ENCODE assay signal across 21 mouse cellular contexts in genomic region chr5:117457121-117457520, GRCm38 (mm10). TPM values are rescaled to one million over a fixed set of nuclear protein-coding genes. Genes with fewer than 3 reads are reported as not detected.
DNase-seq lines count a peak whose midpoint lies in the region; ATAC-seq lines count a peak whose summit lies in the region.
"Had no signal": no experiment of that assay in that cellular context is flagged by ENCODE, and none has a peak within 500 bp of the region (broad histone marks: within the 10 kb centered on the region; RNA-seq: fewer than 3 reads in every experiment).

No protein-coding gene starts in this region.

- H3K36me3 ChIP-seq in hindbrain, embryonic 12.5 days, result no peaks in the 10 kb centered on the region
- H3K36me3 ChIP-seq in hindbrain, embryonic 14.5 days (replicated peaks; ENCODE audit: control insufficient read depth, insufficient read depth), result no peaks in the 10 kb centered on the region
- no peaks in the 10 kb centered on the region for H3K36me3 ChIP-seq in hindbrain, embryonic 16.5 days (ENCODE audit: control insufficient read depth, insufficient read depth, low read length)
- H3K36me3 ChIP-seq: embryonic facial prominence, embryonic 12.5 days; forebrain, embryonic 12.5 days; heart, embryonic 10.5 days had no signal

- no peaks in the 10 kb centered on the region for H3K27me3 ChIP-seq in hindbrain, embryonic 12.5 days
- no peaks in the 10 kb centered on the region for H3K27me3 ChIP-seq in hindbrain, embryonic 14.5 days (ENCODE audit: control insufficient read depth, insufficient read depth, low read length)
- H3K27me3 ChIP-seq in hindbrain, embryonic 16.5 days (replicated peaks; ENCODE audit: control insufficient read depth, insufficient read depth, low read length), result no peaks in the 10 kb centered on the region
- H3K27me3 ChIP-seq: CH12.LX; embryonic facial prominence, embryonic 12.5 days; forebrain, embryonic 12.5 days had no signal

- no peak for DNase-seq in hindbrain, embryonic 14.5 days (ENCODE audit: low spot score)
- DNase-seq in retina, postnatal 1 day, result peak; percentile 22
- no peak for DNase-seq in retina, embryonic 14.5 days (ENCODE audit: low spot score)
- no peak for DNase-seq in lung, postnatal 4 days
- DNase-seq: adrenal gland, postnatal 14 days; cerebellum, adult 11-12 months; cerebellum, adult 9-10 months; cerebellum, postnatal 25 days; gastrocnemius, postnatal 10 days; heart, adult 18-20 months; heart, postnatal 10 days had no signal

- H3K4me3 ChIP-seq in hindbrain, embryonic 12.5 days, result no peak overlapping the region
- no peak overlapping the region for H3K4me3 ChIP-seq in hindbrain, embryonic 14.5 days (replicated peaks; ENCODE audit: low read length)
- H3K4me3 ChIP-seq in hindbrain, embryonic 16.5 days (ENCODE audit: low read length), result no peak overlapping the region
- H3K4me3 ChIP-seq: embryonic facial prominence, embryonic 12.5 days; forebrain, embryonic 12.5 days; heart, embryonic 10.5 days had no signal

- 28% methylated on average over 9 of the region's 9 CpGs for WGBS in hindbrain, embryonic 12.5 days
- 23% methylated on average over 9 of the region's 9 CpGs for WGBS in hindbrain, embryonic 14.5 days
- WGBS in hindbrain, embryonic 16.5 days, result 33% methylated on average over 9 of the region's 9 CpGs

- peaks cover 9% of the 10 kb centered on the region for H3K4me1 ChIP-seq in hindbrain, embryonic 12.5 days
- no peaks in the 10 kb centered on the region for H3K4me1 ChIP-seq in hindbrain, embryonic 14.5 days (replicated peaks; ENCODE audit: control insufficient read depth, insufficient read depth, low read length)
- H3K4me1 ChIP-seq in hindbrain, embryonic 16.5 days (ENCODE audit: control insufficient read depth, insufficient read depth, low read depth, low read length), result no peaks in the 10 kb centered on the region
- H3K4me1 ChIP-seq: embryonic facial prominence, embryonic 12.5 days; forebrain, embryonic 12.5 days had no signal

- no peak overlapping the region for H3K9ac ChIP-seq in hindbrain, embryonic 12.5 days
- H3K9ac ChIP-seq in hindbrain, embryonic 14.5 days, result no peak overlapping the region
- no peak overlapping the region for H3K9ac ChIP-seq in hindbrain, embryonic 16.5 days (ENCODE audit: low read depth, low read length)
- H3K9ac ChIP-seq: embryonic facial prominence, embryonic 12.5 days; forebrain, embryonic 12.5 days had no signal

- no peak overlapping the region for H3K4me2 ChIP-seq in hindbrain, embryonic 12.5 days (replicated peaks)
- H3K4me2 ChIP-seq in hindbrain, embryonic 14.5 days (replicated peaks), result no peak overlapping the region
- no peak overlapping the region for H3K4me2 ChIP-seq in hindbrain, embryonic 16.5 days (ENCODE audit: low read length)
- H3K4me2 ChIP-seq: embryonic facial prominence, embryonic 12.5 days; forebrain, embryonic 12.5 days had no signal

- no peak for ATAC-seq in hindbrain, embryonic 12.5 days (ENCODE audit: low FRiP score)
- no peak for ATAC-seq in hindbrain, embryonic 14.5 days (ENCODE audit: low FRiP score)
- ATAC-seq in hindbrain, embryonic 16.5 days, result 0 out of 2 replicates have a peak, but pooled peaks have one; percentile 30
- ATAC-seq: activated CD4-positive, CD25-positive, alpha-beta regulatory T cell, adult 4 months; forebrain, embryonic 16.5 days; inflammation-experienced regulatory T-cells, adult 6 months; Patski had no signal

- H3K9me3 ChIP-seq in hindbrain, embryonic 12.5 days (replicated peaks), result peaks cover 8% of the 10 kb centered on the region; the same call in 1 of the 2 replicates
- H3K9me3 ChIP-seq in hindbrain, embryonic 14.5 days (ENCODE audit: control insufficient read depth, low read length), result peaks cover 5% of the 10 kb centered on the region; the same call in 1 of the 2 replicates
- no peaks in the 10 kb centered on the region for H3K9me3 ChIP-seq in hindbrain, embryonic 16.5 days (ENCODE audit: control insufficient read depth, low read length)
- H3K9me3 ChIP-seq: embryonic facial prominence, embryonic 12.5 days; heart, embryonic 10.5 days had no signal

- peak overlapping the region; percentile 1; the same call in 1 of the 2 replicates for H3K27ac ChIP-seq in hindbrain, embryonic 12.5 days
- no peak overlapping the region for H3K27ac ChIP-seq in hindbrain, embryonic 14.5 days
- H3K27ac ChIP-seq in hindbrain, embryonic 16.5 days (ENCODE audit: low read depth, low read length), result no peak overlapping the region
- H3K27ac ChIP-seq: embryonic facial prominence, embryonic 12.5 days; forebrain, embryonic 12.5 days; heart, embryonic 10.5 days had no signal

RNA-seq across cellular contexts. Expression of gene Ksr2, which starts 43.3 kb away (rescaled TPM):
- polyA plus RNA-seq in hindbrain, embryonic 12.5 days (2016; fragmentation: Nextera tagmentation; extraction: Ambion mirVana), result 3.9 and 4.4 TPM in 2 replicates
- polyA plus RNA-seq in hindbrain, embryonic 14.5 days (2014; fragmentation: Nextera tagmentation; extraction: Ambion mirVana), result 7.5 and 8.0 TPM in 2 replicates
- 6.0 and 6.3 TPM in 2 replicates for polyA plus RNA-seq in hindbrain, embryonic 16.5 days (2015; fragmentation: Nextera tagmentation; extraction: Ambion mirVana)
- polyA plus RNA-seq: Patski had no signal
